Mouse (Mus musculus): ENCODE data around the gene Taf1a.

- TF ChIP-seq TAL1 (IDR thresholded peaks at IDR 0.05; ENCODE audit: low read length): no peak
- TF ChIP-seq GATA1 (IDR thresholded peaks at IDR 0.05; ENCODE audit: low read length): no peak
Measured at GRCm38 (mm10) chr1:183381816-183382215, 7.0 kb upstream of the Taf1a start.
